Mouse (Mus musculus) olfactory bulb, adult 2 months (tissue): Measurements from ENCODE around the gene Lyzl6.
"Not testable (repeated sequence)": the region's sequence is repeated elsewhere in the genome, so short reads cannot be mapped to it uniquely, and the experiment has no call there.

Source experiments
- CTCF ChIP-seq: fragments of 200-500 bp; IDR thresholded peaks from 2 replicates; pipeline ENCODE4 v1.5.1; 2012; ENCODE audit warnings: low read depth, mild to moderate bottlenecking, low read length, moderate library complexity; ENCODE audit not compliant: insufficient read depth
- POLR2A ChIP-seq: fragments of 200-500 bp; IDR thresholded peaks from 2 replicates; pipeline ENCODE4 v1.6.1; 2012; ENCODE audit warnings: mild to moderate bottlenecking, low read depth, low read length, moderate library complexity; ENCODE audit not compliant: insufficient read depth

DNA sequence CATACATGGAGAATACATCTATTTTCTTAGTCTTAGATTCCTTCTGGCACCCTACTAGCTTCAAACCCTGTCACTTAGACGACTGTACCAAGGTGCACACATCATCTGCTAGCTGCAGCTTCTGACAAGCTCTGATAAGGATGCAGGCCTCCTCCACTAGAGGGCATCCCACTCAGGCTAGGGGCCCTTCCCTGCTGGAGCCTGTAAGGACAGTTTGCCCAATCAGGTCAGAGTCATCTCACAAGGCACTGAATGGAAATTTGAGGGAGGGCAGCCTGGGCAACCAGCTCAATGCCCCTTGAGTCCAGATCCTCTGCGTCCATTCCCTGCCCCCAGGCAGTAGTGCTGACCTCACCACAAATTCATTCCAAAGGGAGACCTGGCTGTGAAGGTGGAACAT, 38.4 kb upstream of the Lyzl6 start:
- not testable (repeated sequence) for TF ChIP-seq POLR2A
- 0 out of 2 replicates have a peak, but pooled peaks have one; percentile 18 for TF ChIP-seq CTCF
